Mouse (Mus musculus): ENCODE measurements at regions not wholly inside any gene's neighbourhood (a gene's known extent, or its start where the extent isn't known, plus 50 kb on each side); places are given as distances from the start of the nearest gene placed in this dataset.
A peak's percentile ranks its signal among the peaks of the same experiment; 100 is the strongest.

DNA sequence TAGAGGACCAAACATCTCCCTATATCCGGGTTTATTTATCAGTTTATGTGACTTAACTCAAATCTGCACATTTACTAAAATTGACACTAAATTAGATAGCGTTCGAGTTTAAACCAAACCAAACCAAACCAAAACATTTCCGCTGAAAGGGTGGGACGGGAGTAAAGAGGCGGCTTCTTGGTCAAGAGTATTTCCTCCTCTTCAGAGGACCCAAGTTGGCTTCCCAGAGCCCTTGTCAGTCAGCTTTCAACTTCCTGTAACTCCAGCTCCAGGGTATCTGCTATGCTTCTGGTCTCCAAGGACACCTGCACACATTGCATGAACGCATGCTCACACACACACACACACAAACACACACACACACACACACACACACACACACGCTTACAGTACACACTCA lies 137.4 kb upstream of the Rap1b start:
- no peak for ATAC-seq (ENCODE audit: low read depth)
- no peak overlapping the region for H3K9ac ChIP-seq (ENCODE audit: low read depth, low read length)
- DNase-seq (ENCODE audit: low spot score) = no peak
- H3K4me1 ChIP-seq (ENCODE audit: control insufficient read depth, insufficient read depth, low read length) = no peaks in the 10 kb centered on the region
- no peaks in the 10 kb centered on the region for H3K36me3 ChIP-seq (ENCODE audit: control insufficient read depth, insufficient read depth, low read length)
- no peak overlapping the region; the same call in 1 of the 2 replicates for H3K27ac ChIP-seq (replicated peaks; ENCODE audit: low read depth, low read length)
- H3K4me3 ChIP-seq (ENCODE audit: low read depth, low read length) = no peak overlapping the region
- 78% methylated on average over 8 of the region's 8 CpGs for WGBS
- H3K4me2 ChIP-seq (ENCODE audit: low read depth, low read length) = no peak overlapping the region
- H3K27me3 ChIP-seq (replicated peaks; ENCODE audit: control insufficient read depth, insufficient read depth, low read length) = no peaks in the 10 kb centered on the region
- H3K9me3 ChIP-seq (ENCODE audit: control insufficient read depth, low read length) = no peaks in the 10 kb centered on the region

- no peak for ATAC-seq (ENCODE audit: low read depth)
- H3K4me3 ChIP-seq (ENCODE audit: low read depth, low read length) = no peak overlapping the region
- 80% methylated on average over 15 of the region's 15 CpGs for WGBS
Measured at GRCm38 (mm10) chr10:117984784-117985602, 139.2 kb upstream of the Rap1b start.

DNA sequence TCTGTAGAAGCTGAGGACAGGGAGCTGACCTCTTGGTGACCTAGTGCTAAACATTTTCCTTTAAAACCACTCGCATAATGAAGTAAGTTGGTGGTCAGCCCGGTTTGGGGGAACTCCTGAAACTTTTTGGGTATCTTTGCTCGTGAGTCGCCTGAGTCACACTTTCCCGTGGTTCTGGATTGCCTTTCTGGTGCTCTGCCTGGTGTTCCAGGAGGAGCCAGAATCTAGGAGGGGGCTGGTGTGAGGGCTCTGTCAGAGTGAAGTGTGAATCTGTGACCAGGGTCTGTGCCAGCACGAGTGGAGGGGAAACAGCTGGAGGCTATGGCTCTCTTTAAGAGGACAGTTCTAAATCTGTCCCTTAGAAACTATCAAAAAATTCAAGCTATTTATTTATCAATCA lies 141.8 kb upstream of the Rap1b start:
- DNase-seq (ENCODE audit: low spot score) (no peak), ATAC-seq (ENCODE audit: low read depth) (no peak)
- Histone ChIP-seq H3K9me3 (ENCODE audit: control insufficient read depth, low read length) (no peaks in the 10 kb centered on the region), H3K4me3 (ENCODE audit: low read depth, low read length) (no peak overlapping the region), H3K36me3 (ENCODE audit: control insufficient read depth, insufficient read depth, low read length) (no peaks in the 10 kb centered on the region), H3K27ac (replicated peaks; ENCODE audit: low read depth, low read length) (no peak overlapping the region), H3K27me3 (replicated peaks; ENCODE audit: control insufficient read depth, insufficient read depth, low read length) (no peaks in the 10 kb centered on the region), H3K9ac (ENCODE audit: low read depth, low read length) (no peak overlapping the region), H3K4me2 (ENCODE audit: low read depth, low read length) (no peak overlapping the region), H3K4me1 (ENCODE audit: control insufficient read depth, insufficient read depth, low read length) (no peaks in the 10 kb centered on the region)
- WGBS = 55% methylated on average over 6 of the region's 6 CpGs

More at GRCm38 (mm10) chr10:117984784-117985602, 139.2 kb upstream of the Rap1b start:
- Histone ChIP-seq H3K4me1 (ENCODE audit: control insufficient read depth, insufficient read depth, low read length) (no peaks in the 10 kb centered on the region), H3K27me3 (replicated peaks; ENCODE audit: control insufficient read depth, insufficient read depth, low read length) (no peaks in the 10 kb centered on the region), H3K4me2 (ENCODE audit: low read depth, low read length) (no peak overlapping the region), H3K36me3 (ENCODE audit: control insufficient read depth, insufficient read depth, low read length) (no peaks in the 10 kb centered on the region), H3K9me3 (ENCODE audit: control insufficient read depth, low read length) (no peaks in the 10 kb centered on the region), H3K27ac (replicated peaks; ENCODE audit: low read depth, low read length) (no peak overlapping the region), H3K9ac (ENCODE audit: low read depth, low read length) (no peak overlapping the region)
- no peak for DNase-seq (ENCODE audit: low spot score)

DNA sequence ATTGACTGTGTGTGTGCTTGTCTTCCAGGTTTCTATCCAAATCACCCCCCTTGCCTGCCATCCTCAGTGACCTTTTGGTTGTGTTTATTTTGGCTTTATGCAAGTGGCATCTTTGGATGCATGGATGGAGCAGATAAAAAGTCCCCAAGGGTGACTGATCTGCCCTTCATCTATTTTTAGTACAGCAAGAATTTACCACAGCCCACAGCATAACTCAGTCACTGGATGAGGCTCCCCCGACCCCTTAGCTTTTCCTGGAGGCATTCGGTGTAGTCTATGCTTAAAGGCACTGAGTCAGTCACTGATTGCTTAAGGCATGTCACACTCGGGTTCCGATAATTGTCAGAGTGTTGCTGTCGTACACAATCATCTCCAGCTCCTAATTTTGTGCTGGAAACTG lies 142.2 kb upstream of the Rap1b start:
- Histone ChIP-seq H3K9ac (ENCODE audit: low read depth, low read length) (no peak overlapping the region), H3K27me3 (replicated peaks; ENCODE audit: control insufficient read depth, insufficient read depth, low read length) (no peaks in the 10 kb centered on the region), H3K4me2 (ENCODE audit: low read depth, low read length) (no peak overlapping the region), H3K9me3 (ENCODE audit: control insufficient read depth, low read length) (no peaks in the 10 kb centered on the region), H3K4me1 (ENCODE audit: control insufficient read depth, insufficient read depth, low read length) (no peaks in the 10 kb centered on the region), H3K36me3 (ENCODE audit: control insufficient read depth, insufficient read depth, low read length) (no peaks in the 10 kb centered on the region), H3K27ac (replicated peaks; ENCODE audit: low read depth, low read length) (no peak overlapping the region), H3K4me3 (ENCODE audit: low read depth, low read length) (no peak overlapping the region)
- WGBS = 71% methylated on average over 5 of the region's 5 CpGs
- no peak for ATAC-seq (ENCODE audit: low read depth)
- DNase-seq (ENCODE audit: low spot score) = no peak

DNA sequence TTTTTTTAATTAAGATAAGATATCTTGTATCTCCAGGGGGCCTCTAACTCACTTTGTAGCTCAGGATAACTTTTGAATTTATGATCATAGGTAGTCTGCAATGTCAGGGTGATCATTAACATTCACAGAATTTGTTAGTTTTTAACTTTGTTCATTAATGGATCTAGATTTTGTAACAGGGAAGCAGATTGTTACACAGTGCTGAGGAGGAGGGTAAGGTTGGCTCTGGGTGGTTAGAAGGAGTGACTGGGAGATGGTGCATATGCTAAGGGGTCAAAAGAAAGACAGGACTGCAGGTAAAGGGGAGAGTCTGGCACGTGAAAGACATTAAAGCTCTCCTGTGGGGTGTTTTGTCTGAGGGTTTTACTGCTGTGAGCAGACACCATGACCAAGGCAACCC lies 145.3 kb upstream of the Rap1b start:
- no peak overlapping the region for H3K4me3 ChIP-seq (ENCODE audit: low read depth, low read length)
- no peak overlapping the region for H3K4me2 ChIP-seq (ENCODE audit: low read depth, low read length)
- no peak for ATAC-seq (ENCODE audit: low read depth)
- no peaks in the 10 kb centered on the region for H3K4me1 ChIP-seq (ENCODE audit: control insufficient read depth, insufficient read depth, low read length)
- no peak overlapping the region for H3K9ac ChIP-seq (ENCODE audit: low read depth, low read length)
- no peaks in the 10 kb centered on the region for H3K36me3 ChIP-seq (ENCODE audit: control insufficient read depth, insufficient read depth, low read length)
- H3K27ac ChIP-seq (replicated peaks; ENCODE audit: low read depth, low read length) = no peak overlapping the region
- DNase-seq (ENCODE audit: low spot score) = no peak
- H3K9me3 ChIP-seq (ENCODE audit: control insufficient read depth, low read length) = no peaks in the 10 kb centered on the region
- 75% methylated on average over 1 of the region's 1 CpGs for WGBS
- H3K27me3 ChIP-seq (replicated peaks; ENCODE audit: control insufficient read depth, insufficient read depth, low read length) = no peaks in the 10 kb centered on the region

GRCm38 (mm10) chr10:117992317-117992716 lies 146.5 kb upstream of the Rap1b start:
- no peaks in the 10 kb centered on the region for H3K27me3 ChIP-seq (replicated peaks; ENCODE audit: control insufficient read depth, insufficient read depth, low read length)
- DNase-seq (ENCODE audit: low spot score) (no peak), ATAC-seq (ENCODE audit: low read depth) (no peak)
- H3K9ac ChIP-seq (ENCODE audit: low read depth, low read length) = no peak overlapping the region
- H3K36me3 ChIP-seq (ENCODE audit: control insufficient read depth, insufficient read depth, low read length) = no peaks in the 10 kb centered on the region
- no peaks in the 10 kb centered on the region for H3K9me3 ChIP-seq (ENCODE audit: control insufficient read depth, low read length)
- H3K4me1 ChIP-seq (ENCODE audit: control insufficient read depth, insufficient read depth, low read length) = no peaks in the 10 kb centered on the region
- 75% methylated on average over 9 of the region's 9 CpGs for WGBS
- no peak overlapping the region for H3K27ac ChIP-seq (replicated peaks; ENCODE audit: low read depth, low read length)
- H3K4me2 ChIP-seq (ENCODE audit: low read depth, low read length) = no peak overlapping the region
- H3K4me3 ChIP-seq (ENCODE audit: low read depth, low read length) = no peak overlapping the region

DNA sequence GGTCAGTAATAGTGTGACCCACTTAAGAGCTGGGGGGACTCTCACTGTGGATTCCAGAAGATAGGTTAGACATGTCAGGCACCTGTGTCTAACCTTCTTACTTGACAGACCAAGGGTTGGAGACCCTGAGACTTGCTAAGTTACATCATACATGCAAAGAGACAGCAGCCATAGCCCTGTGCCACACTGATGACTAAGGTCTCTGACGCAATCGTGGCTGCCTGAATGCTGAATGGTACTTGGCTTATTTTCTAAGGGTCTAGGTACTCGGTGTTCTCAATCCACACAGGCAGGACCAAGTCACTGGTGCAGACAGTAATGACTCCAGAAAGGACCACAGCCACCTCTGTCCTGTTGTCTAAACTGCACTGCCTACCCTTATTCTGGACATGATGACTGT lies 147.8 kb upstream of the Mdm1 start:
- H3K9ac ChIP-seq (ENCODE audit: low read depth, low read length) = no peak overlapping the region
- H3K4me3 ChIP-seq (ENCODE audit: low read depth, low read length) = no peak overlapping the region
- H3K9me3 ChIP-seq (ENCODE audit: control insufficient read depth, low read length) = no peaks in the 10 kb centered on the region
- ATAC-seq (ENCODE audit: low read depth) = no peak
- no peaks in the 10 kb centered on the region for H3K36me3 ChIP-seq (ENCODE audit: control insufficient read depth, insufficient read depth, low read length)
- no peak overlapping the region for H3K4me2 ChIP-seq (ENCODE audit: low read depth, low read length)
- no peaks in the 10 kb centered on the region for H3K4me1 ChIP-seq (ENCODE audit: control insufficient read depth, insufficient read depth, low read length)
- WGBS = 89% methylated on average over 3 of the region's 3 CpGs
- no peak overlapping the region for H3K27ac ChIP-seq (replicated peaks; ENCODE audit: low read depth, low read length)
- DNase-seq (ENCODE audit: low spot score) = no peak
- no peaks in the 10 kb centered on the region for H3K27me3 ChIP-seq (replicated peaks; ENCODE audit: control insufficient read depth, insufficient read depth, low read length)

GRCm38 (mm10) chr10:117994768-117995167 lies 146.8 kb upstream of the Mdm1 start:
- H3K27ac ChIP-seq (replicated peaks; ENCODE audit: low read depth, low read length) = no peak overlapping the region
- no peaks in the 10 kb centered on the region for H3K36me3 ChIP-seq (ENCODE audit: control insufficient read depth, insufficient read depth, low read length)
- no peaks in the 10 kb centered on the region for H3K27me3 ChIP-seq (replicated peaks; ENCODE audit: control insufficient read depth, insufficient read depth, low read length)
- no peak overlapping the region for H3K4me3 ChIP-seq (ENCODE audit: low read depth, low read length)
- no peak overlapping the region for H3K4me2 ChIP-seq (ENCODE audit: low read depth, low read length)
- no peak for ATAC-seq (ENCODE audit: low read depth)
- DNase-seq (ENCODE audit: low spot score) = peak; percentile 29
- no peaks in the 10 kb centered on the region for H3K9me3 ChIP-seq (ENCODE audit: control insufficient read depth, low read length)
- no peak overlapping the region for H3K9ac ChIP-seq (ENCODE audit: low read depth, low read length)
- H3K4me1 ChIP-seq (ENCODE audit: control insufficient read depth, insufficient read depth, low read length) = no peaks in the 10 kb centered on the region
- WGBS = 57% methylated on average over 9 of the region's 9 CpGs

DNA sequence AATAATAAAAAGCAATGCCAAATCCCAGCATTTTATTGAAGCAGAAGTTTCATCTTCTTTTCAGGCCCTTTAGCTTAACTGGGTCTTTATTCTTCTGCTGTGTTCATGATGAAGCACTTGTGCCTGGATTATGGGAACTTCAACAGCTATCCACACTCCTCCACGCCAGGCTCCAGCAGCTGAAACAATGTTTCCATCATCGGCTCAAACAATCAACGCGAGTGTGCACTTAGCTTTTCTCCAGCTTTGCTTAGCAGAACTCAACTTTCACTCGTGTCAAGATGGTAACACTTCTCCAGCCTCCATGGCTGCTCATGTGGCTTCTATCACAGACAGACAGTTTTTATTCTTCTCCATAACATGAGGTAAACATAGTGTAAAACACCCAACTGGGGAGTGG lies 143.8 kb upstream of the Mdm1 start:
- DNase-seq (ENCODE audit: low spot score) = no peak
- ATAC-seq (ENCODE audit: low read depth) = no peak
- Histone ChIP-seq H3K9me3 (ENCODE audit: control insufficient read depth, low read length) (no peaks in the 10 kb centered on the region), H3K4me3 (ENCODE audit: low read depth, low read length) (no peak overlapping the region), H3K4me2 (ENCODE audit: low read depth, low read length) (no peak overlapping the region), H3K27me3 (replicated peaks; ENCODE audit: control insufficient read depth, insufficient read depth, low read length) (no peaks in the 10 kb centered on the region), H3K27ac (replicated peaks; ENCODE audit: low read depth, low read length) (no peak overlapping the region), H3K4me1 (ENCODE audit: control insufficient read depth, insufficient read depth, low read length) (no peaks in the 10 kb centered on the region), H3K36me3 (ENCODE audit: control insufficient read depth, insufficient read depth, low read length) (no peaks in the 10 kb centered on the region), H3K9ac (ENCODE audit: low read depth, low read length) (no peak overlapping the region)
- WGBS = 87% methylated on average over 5 of the region's 5 CpGs
